Mouse (Mus musculus) CH12.LX (cell line): ENCODE measurements around the gene Gng4. TPM values are rescaled to one million over a fixed set of nuclear protein-coding genes. Genes with fewer than 3 reads are reported as not detected.

Experiments used
- DNase-seq: peaks from one replicate; pipeline ENCODE4 v3.0.0-alpha.2; 2013; ENCODE audit errors: extremely low read depth
- H3K27ac ChIP-seq: 2 replicates; pipeline ENCODE4 v1.5.1; 2012; ENCODE audit warnings: low read depth, mild to moderate bottlenecking, control low read depth, moderate library complexity; ENCODE audit not compliant: insufficient read depth
- H3K27me3 ChIP-seq: replicated peaks from 2 replicates; pipeline ENCODE3; 2012; ENCODE audit warnings: inconsistent platforms
- H3K36me3 ChIP-seq, 2 experiments: replicated peaks in 1 of 2; 2 replicates each; pipeline versions ENCODE3 to v1.6.1; 2012; ENCODE audit warnings: inconsistent platforms in 1 of 2, low read length in 1 of 2, mild to moderate bottlenecking in 1 of 2, mixed read lengths in 1 of 2, moderate library complexity in 1 of 2; ENCODE audit not compliant: control insufficient read depth in 1 of 2, insufficient read depth in 1 of 2
- H3K4me1 ChIP-seq, 2 experiments: 2 replicates each; pipeline ENCODE4 v1.6.1; 2012; ENCODE audit warnings: inconsistent platforms in 1 of 2, moderate library complexity in 1 of 2; ENCODE audit not compliant: insufficient read depth in 2 of 2, control insufficient read depth in 1 of 2
- H3K4me2 ChIP-seq: 2 replicates; pipeline ENCODE4 v1.6.1; 2012; ENCODE audit warnings: low read depth, mild to moderate bottlenecking, control low read depth; ENCODE audit not compliant: poor library complexity, insufficient read depth, severe bottlenecking
- H3K4me3 ChIP-seq, 3 experiments: fragments of 150-350 bp in 1 of 3; sonication (generic) in 1 of 3; replicated peaks in 1 of 3; 2 replicates each; pipeline versions ENCODE3 to v1.5.1; 2011 to 2012; ENCODE audit warnings: low read depth in 2 of 3, low read length in 2 of 3, mild to moderate bottlenecking in 2 of 3, moderate library complexity in 2 of 3, control low read depth in 1 of 3, improper control_type of control experiment in 1 of 3, inconsistent platforms in 1 of 3, mixed read lengths in 1 of 3; ENCODE audit not compliant: poor library complexity in 1 of 3
- H3K79me2 ChIP-seq: replicated peaks from 2 replicates; pipeline ENCODE4 v1.6.1; 2012; ENCODE audit warnings: mild to moderate bottlenecking, moderate library complexity; ENCODE audit not compliant: control insufficient read depth, poor library complexity, insufficient read depth, severe bottlenecking; ENCODE audit errors: extremely low read depth
- H3K9ac ChIP-seq: 2 replicates; pipeline ENCODE4 v1.6.1; 2012; ENCODE audit warnings: low read depth, mild to moderate bottlenecking, control low read depth, moderate library complexity; ENCODE audit not compliant: insufficient read depth
- H3K9me3 ChIP-seq: replicated peaks from 2 replicates; pipeline ENCODE3; 2012; ENCODE audit warnings: low read length, inconsistent platforms, mixed read lengths
- BHLHE40 ChIP-seq: IDR thresholded peaks from 2 replicates; pipeline ENCODE4 v1.6.1; 2011; ENCODE audit warnings: mild to moderate bottlenecking, low read depth, low read length, improper control_type of control experiment
- CHD1 ChIP-seq: IDR thresholded peaks from 2 replicates; pipeline ENCODE4 v1.6.1; 2012; ENCODE audit warnings: low read depth, low read length, improper control_type of control experiment, inconsistent platforms
- CHD2 ChIP-seq: IDR thresholded peaks from 2 replicates; pipeline ENCODE4 v1.6.1; 2011; ENCODE audit warnings: low read length, improper control_type of control experiment
- CTCF ChIP-seq, 2 experiments: IDR thresholded peaks in 1 of 2; conservative IDR thresholded peaks in 1 of 2; 2 replicates each; pipeline ENCODE4 v1.5.1; 2011 to 2012; ENCODE audit warnings: low read depth in 2 of 2, low read length in 2 of 2, improper control_type of control experiment in 1 of 2, inconsistent platforms in 1 of 2, mild to moderate bottlenecking in 1 of 2, moderate library complexity in 1 of 2
- ELF1 ChIP-seq: IDR thresholded peaks from 2 replicates; pipeline ENCODE4 v1.6.1; 2014; ENCODE audit warnings: low read depth, mild to moderate bottlenecking, inconsistent platforms, low read length, improper control_type of control experiment
- EP300 ChIP-seq: IDR thresholded peaks from 2 replicates; pipeline ENCODE4 v1.6.1; 2011; ENCODE audit warnings: low read length, improper control_type of control experiment
- ETS1 ChIP-seq: conservative IDR thresholded peaks from 2 replicates; pipeline ENCODE4 v1.6.1; 2012; ENCODE audit warnings: low read depth, mild to moderate bottlenecking, inconsistent platforms, low read length, improper control_type of control experiment, moderate library complexity
- IRF4 ChIP-seq: IDR thresholded peaks from 2 replicates; pipeline ENCODE4 v1.6.1; 2014; ENCODE audit warnings: low read depth, mild to moderate bottlenecking, inconsistent platforms, low read length, improper control_type of control experiment
- JUND ChIP-seq: conservative IDR thresholded peaks from 2 replicates; pipeline ENCODE4 v1.6.1; 2011; ENCODE audit warnings: low read depth, low read length, improper control_type of control experiment
- MAFK ChIP-seq: IDR thresholded peaks from 2 replicates; pipeline ENCODE4 v1.6.1; 2011; ENCODE audit warnings: low read length, improper control_type of control experiment; ENCODE audit not compliant: insufficient replicate concordance
- MAX ChIP-seq: IDR thresholded peaks from 2 replicates; pipeline ENCODE4 v1.6.1; 2011; ENCODE audit warnings: low read length, improper control_type of control experiment
- MAZ ChIP-seq: IDR thresholded peaks from 2 replicates; pipeline ENCODE4 v1.6.1; 2012; ENCODE audit warnings: low read depth, mild to moderate bottlenecking, inconsistent platforms, low read length, improper control_type of control experiment, moderate library complexity
- MXI1 ChIP-seq: IDR thresholded peaks from 2 replicates; pipeline ENCODE4 v1.6.1; 2011; ENCODE audit warnings: mild to moderate bottlenecking, low read depth, low read length, improper control_type of control experiment
- MYC ChIP-seq: IDR thresholded peaks from 2 replicates; pipeline ENCODE4 v1.6.1; 2011; ENCODE audit warnings: low read depth, mild to moderate bottlenecking, improper control_type of control experiment, low read length
- NRF1 ChIP-seq: IDR thresholded peaks from 2 replicates; pipeline ENCODE4 v1.6.1; 2014; ENCODE audit warnings: low read depth, mild to moderate bottlenecking, inconsistent platforms, low read length, improper control_type of control experiment, moderate library complexity
- POLR2A ChIP-seq: IDR thresholded peaks from 2 replicates; pipeline ENCODE4 v1.6.1; 2011; ENCODE audit warnings: low read depth, mild to moderate bottlenecking, improper control_type of control experiment, low read length
- POLR2AphosphoS2 ChIP-seq: IDR thresholded peaks from 2 replicates; pipeline ENCODE4 v1.6.1; 2011; ENCODE audit warnings: low read depth, low read length, improper control_type of control experiment
- RCOR1 ChIP-seq: conservative IDR thresholded peaks from 2 replicates; pipeline ENCODE4 v1.6.1; 2012; ENCODE audit warnings: low read depth, mild to moderate bottlenecking, inconsistent platforms, low read length, improper control_type of control experiment
- SIN3A ChIP-seq: IDR thresholded peaks from 2 replicates; pipeline ENCODE4 v1.6.1; 2012; ENCODE audit warnings: low read length, improper control_type of control experiment, inconsistent platforms
- SMC3 ChIP-seq: IDR thresholded peaks from 2 replicates; pipeline ENCODE4 v1.6.1; 2011; ENCODE audit warnings: low read depth, low read length, improper control_type of control experiment
- UBTF ChIP-seq: IDR thresholded peaks from 2 replicates; pipeline ENCODE4 v1.6.1; 2012; ENCODE audit warnings: low read depth, mild to moderate bottlenecking, inconsistent platforms, low read length, improper control_type of control experiment, moderate library complexity
- USF1 ChIP-seq: IDR thresholded peaks from 2 replicates; pipeline ENCODE4 v1.6.1; 2014; ENCODE audit warnings: low read depth, mild to moderate bottlenecking, inconsistent platforms, low read length, improper control_type of control experiment
- USF2 ChIP-seq: conservative IDR thresholded peaks from 2 replicates; pipeline ENCODE4 v1.6.1; 2011; ENCODE audit warnings: low read depth, low read length, improper control_type of control experiment
- ZKSCAN1 ChIP-seq: IDR thresholded peaks from 2 replicates; pipeline ENCODE4 v1.6.1; 2012; ENCODE audit warnings: low read depth, inconsistent platforms, low read length, improper control_type of control experiment, borderline replicate concordance
- ZMIZ1 ChIP-seq: IDR thresholded peaks from 2 replicates; pipeline ENCODE4 v1.6.1; 2012; ENCODE audit warnings: low read depth, mild to moderate bottlenecking, inconsistent platforms, low read length, improper control_type of control experiment
- ZNF384 ChIP-seq: IDR thresholded peaks from 2 replicates; pipeline ENCODE4 v1.6.1; 2012; ENCODE audit warnings: low read depth, low read length, improper control_type of control experiment, inconsistent platforms
- dilution Hi-C: fragments of 300-500 bp; cut with MboI; formaldehyde crosslinking; loops from 2 replicates; pipeline ENCODE4 v1.14.3; 2020; ENCODE audit warnings: low sequenced_read_pairs; ENCODE audit not compliant: extremely low pct_unique_long_range_greater_than_20kb, extremely low pct_ligation_motif_present
- in situ Hi-C: fragments of 300-500 bp; cut with MboI; formaldehyde crosslinking; loops from 3 replicates; pipeline ENCODE4 v1.14.3; 2019; ENCODE audit warnings: low sequenced_read_pairs, low pct_ligation_motif_present, low pct_unique_long_range_greater_than_20kb, mixed read lengths
- polyA plus RNA-seq: library from polyadenylated mRNA; unstranded; fragments of >175 nt; gene quantifications from 2 replicates; pipeline ENCODE4 v1.2.1, GENCODE M21; 2012; ENCODE audit warnings: low read depth; ENCODE audit not compliant: insufficient read length
- total RNA-seq, 2 experiments: library from RNA; depleted of rRNA; stranded (reverse); fragments of 300-350 nt in 1 of 2; fragments of >200 nt in 1 of 2; gene quantifications; 2 replicates each; pipeline ENCODE4 v1.2.3; 2012 to 2014

Gene Gng4
- total RNA-seq (2012; rRNA removed) (not detected in 2 replicates), total RNA-seq (2014; rRNA removed) (not detected in 2 replicates), polyA plus RNA-seq (not detected in 2 replicates)

DNA sequence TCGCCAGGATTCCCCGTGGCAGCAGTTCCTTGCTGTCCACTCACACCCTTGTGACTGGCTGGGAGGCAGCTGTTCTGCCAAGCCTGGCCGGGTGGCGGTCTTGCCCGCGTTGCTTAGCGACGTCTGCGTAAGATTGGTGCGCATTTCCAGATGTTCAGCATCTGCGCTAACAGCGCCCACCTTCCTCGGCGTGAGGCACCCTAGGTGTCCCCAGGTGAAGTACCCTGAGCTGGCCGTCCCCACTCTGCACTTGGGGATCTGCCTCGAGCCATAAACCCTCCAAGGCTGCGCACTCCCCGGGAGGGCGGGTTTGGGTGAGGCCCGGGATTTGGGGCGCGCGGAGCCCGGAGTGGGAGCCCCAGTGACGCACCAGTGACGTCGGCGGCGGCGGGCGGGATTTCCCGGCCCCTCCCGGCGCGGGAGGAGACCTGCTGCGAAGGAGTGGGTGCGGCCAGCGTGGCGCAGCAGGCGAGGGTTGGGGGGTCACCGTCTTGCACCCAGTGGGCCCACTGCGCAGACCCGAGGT is at the start of gene Gng4:
Gene Gng4, plus strand, starts transcription at position 166 of the 526 bp plus-strand sequence.
- Histone ChIP-seq H3K9me3 (peaks cover 4% of the 10 kb centered on the region), H3K4me3 (peak within 1 kb of the TSS in 1 of 3 experiments; percentile 33), H3K27me3 (no peaks in the 10 kb centered on the region), H3K4me2 (peak within 1 kb of the TSS; percentile 77), H3K4me1 (peaks cover 23 to 32% of the 10 kb centered on the region in 2 experiments), H3K9ac (no peak within 1 kb of the TSS), H3K27ac (no peak within 1 kb of the TSS), H3K79me2 (no peaks in the 10 kb centered on the region), H3K36me3 (peaks cover 13 to 39% of the 10 kb centered on the region in 2 experiments)
- no peak for TF ChIP-seq IRF4
- TF ChIP-seq CHD1, result no peak
- TF ChIP-seq ZMIZ1, result no peak
- no peak for TF ChIP-seq USF1
- TF ChIP-seq CTCF (conservative IDR thresholded peaks at IDR 0.05 in 1 of 2, IDR thresholded peaks at IDR 0.05 in 1 of 2; ENCODE audit: low read depth in 2 of 2, low read length in 2 of 2), result no peak
- TF ChIP-seq ZKSCAN1, result no peak
- no peak for TF ChIP-seq RCOR1
- TF ChIP-seq JUND, result no peak
- no peak for TF ChIP-seq UBTF
- TF ChIP-seq MAFK, result no peak
- no peak for TF ChIP-seq MXI1
- DNase-seq, result no peak
- dilution Hi-C loops (no loop called here), in situ Hi-C loops (no loop called here)

DNA sequence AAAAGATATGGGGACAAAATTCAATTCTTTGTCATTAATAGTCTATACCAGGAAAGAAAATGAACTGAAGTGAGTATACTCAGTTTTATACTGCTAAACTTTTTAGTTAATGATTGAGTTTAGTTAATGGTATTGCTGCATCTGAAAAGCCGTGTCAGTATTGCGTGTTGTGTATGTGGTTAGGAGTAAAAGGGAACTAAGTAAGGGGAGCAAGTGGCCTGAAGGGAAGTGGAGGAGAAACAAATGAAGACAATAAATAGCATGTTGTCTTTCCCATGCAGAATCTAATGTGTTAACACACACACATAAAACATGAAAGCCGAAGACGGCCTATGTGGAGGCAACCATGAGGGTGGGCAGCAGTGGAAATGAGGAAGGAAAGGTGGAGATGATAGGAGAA is 44.6 kb upstream of the Gng4 start:
- no peak for DNase-seq
- H3K4me2 ChIP-seq, result no peak overlapping the region
- no peak overlapping the region for H3K9ac ChIP-seq
- H3K9me3 ChIP-seq, result no peaks in the 10 kb centered on the region
- in situ Hi-C loops, result no loop called here
- H3K79me2 ChIP-seq, result no peaks in the 10 kb centered on the region
- dilution Hi-C loops, result no loop called here
- H3K4me1 ChIP-seq, result peaks cover 0 to 5% of the 10 kb centered on the region in 2 experiments; a peak in 1 of 4 replicates
- H3K27ac ChIP-seq, result no peak overlapping the region
- H3K4me3 ChIP-seq, result no peak overlapping the region
- no peak for TF ChIP-seq NRF1
- TF ChIP-seq BHLHE40, result no peak
- TF ChIP-seq CHD1, result no peak
- TF ChIP-seq ETS1, result no peak
- TF ChIP-seq ZNF384, result no peak
- no peak for TF ChIP-seq USF2
- no peak for TF ChIP-seq MAX
- no peak for TF ChIP-seq RCOR1
- TF ChIP-seq SMC3, result no peak
- TF ChIP-seq MAZ, result no peak
- no peak for TF ChIP-seq ELF1
- TF ChIP-seq CHD2, result no peak
- TF ChIP-seq MYC, result no peak
- no peak for TF ChIP-seq MXI1
- TF ChIP-seq POLR2AphosphoS2, result no peak
- no peak for TF ChIP-seq UBTF
- no peak for TF ChIP-seq POLR2A
- TF ChIP-seq USF1, result no peak
- TF ChIP-seq SIN3A, result no peak
- TF ChIP-seq EP300, result no peak
- TF ChIP-seq, all 38 proteins: peak for 0
- Histone ChIP-seq H3K27me3 (no peaks in the 10 kb centered on the region), H3K36me3 (peaks cover 42 to 60% of the 10 kb centered on the region in 2 experiments)
